Mouse (Mus musculus): ENCODE results near the gene Bahcc1. TPM values are rescaled to one million over a fixed set of nuclear protein-coding genes. Genes with fewer than 3 reads are reported as not detected.

The Bahcc1 gene
- total RNA-seq, 2 experiments from 2014 or later, result 20.6 to 21.3 TPM

GRCm38 (mm10) chr11:120315832-120316689 lies 83.3 kb downstream of the Bahcc1 start:
- no peak for TF ChIP-seq CTCF (IDR thresholded peaks at IDR 0.05)
- intact Hi-C loops (cut with DNase I), result no loop called here
- Histone ChIP-seq H3K4me3 (peak overlapping the region; percentile 52), H3K27ac (peak overlapping the region; percentile 96)
- peak; percentile 86 to 92 for DNase-seq (ENCODE audit: extremely low spot score in 1 of 2, low spot score in 2 of 2)

GRCm38 (mm10) chr11:120316690-120317254 lies 84.0 kb downstream of the Bahcc1 start:
- intact Hi-C loops (cut with DNase I), result no loop called here
- DNase-seq (ENCODE audit: extremely low spot score in 1 of 2, low spot score in 2 of 2), result no peak
- Histone ChIP-seq H3K27ac (peak overlapping the region; percentile 96), H3K4me3 (peak overlapping the region; percentile 52)
- no peak for TF ChIP-seq CTCF (IDR thresholded peaks at IDR 0.05)

DNA sequence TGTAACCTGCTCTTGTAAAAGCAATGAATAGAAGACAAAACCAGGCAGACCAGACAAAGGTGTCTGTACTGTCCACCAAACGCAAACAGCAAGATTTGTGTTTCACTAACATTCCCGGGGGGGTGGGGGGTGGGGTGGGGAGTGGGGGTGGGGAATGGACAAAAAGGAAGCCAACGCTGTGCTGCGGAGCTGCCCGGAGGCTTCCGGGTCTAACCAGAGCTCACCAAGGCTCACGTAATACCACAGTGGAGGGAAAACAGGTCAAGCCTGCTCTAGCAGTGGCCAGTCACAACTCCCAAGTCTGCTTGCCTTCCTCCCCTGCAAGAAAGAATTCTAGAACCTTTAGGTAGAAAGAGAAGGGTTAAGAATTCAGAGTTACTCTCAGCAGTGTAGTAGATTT lies 84.7 kb downstream of the Bahcc1 start:
- DNase-seq (ENCODE audit: extremely low spot score in 1 of 2, low spot score in 2 of 2), result no peak
- H3K4me3 ChIP-seq, result no peak overlapping the region
- TF ChIP-seq CTCF (IDR thresholded peaks at IDR 0.05), result no peak
- intact Hi-C loops (cut with DNase I), result no loop called here
- no peak overlapping the region for H3K27ac ChIP-seq

- intact Hi-C loops (cut with DNase I), result no loop called here
- H3K27ac ChIP-seq, result no peak overlapping the region
- DNase-seq (ENCODE audit: extremely low spot score in 1 of 2, low spot score in 2 of 2), result no peak
- no peak overlapping the region for H3K4me3 ChIP-seq
- no peak for TF ChIP-seq CTCF (IDR thresholded peaks at IDR 0.05)
Measured at GRCm38 (mm10) chr11:120319310-120319709, 86.6 kb downstream of the Bahcc1 start.

- intact Hi-C loops (cut with DNase I), result no loop called here
- H3K4me3 ChIP-seq, result no peak overlapping the region
- no peak for TF ChIP-seq CTCF (IDR thresholded peaks at IDR 0.05)
- no peak for DNase-seq (ENCODE audit: extremely low spot score in 1 of 2, low spot score in 2 of 2)
- H3K27ac ChIP-seq, result no peak overlapping the region
Measured at GRCm38 (mm10) chr11:120320156-120320555, 87.4 kb downstream of the Bahcc1 start.

DNA sequence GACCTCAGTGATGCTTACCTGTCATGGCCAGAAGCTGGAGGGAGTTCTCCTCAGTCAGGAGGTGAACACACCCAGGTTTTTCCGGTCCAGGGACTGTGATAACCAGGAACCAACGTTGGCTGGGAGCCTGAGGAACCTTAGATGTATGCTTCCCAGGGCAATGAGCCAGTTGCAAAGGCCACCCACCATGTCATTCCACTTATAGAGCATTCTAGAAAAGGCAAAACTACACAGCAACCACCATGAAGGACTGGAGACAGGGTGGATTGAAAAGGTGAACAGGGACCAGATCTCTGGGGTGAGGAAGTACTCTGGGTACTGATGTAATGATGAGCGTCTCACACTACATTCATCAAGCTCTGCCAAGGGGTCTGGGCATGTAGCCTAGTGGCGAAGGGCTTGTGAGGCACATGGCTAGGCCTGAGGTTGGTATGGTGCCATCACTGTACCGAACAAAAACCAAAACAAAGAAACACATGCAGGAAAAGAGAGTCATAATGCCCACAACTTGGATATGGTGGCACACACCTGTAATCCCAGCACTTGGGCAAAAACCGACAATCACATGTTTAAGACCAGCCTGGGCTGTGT lies 102.8 kb downstream of the Bahcc1 start:
- no peak overlapping the region for H3K4me3 ChIP-seq
- DNase-seq (ENCODE audit: extremely low spot score in 1 of 2, low spot score in 2 of 2), result no peak
- TF ChIP-seq CTCF (IDR thresholded peaks at IDR 0.05), result no peak
- intact Hi-C loops (cut with DNase I), result no loop called here
- H3K27ac ChIP-seq, result no peak overlapping the region

DNA sequence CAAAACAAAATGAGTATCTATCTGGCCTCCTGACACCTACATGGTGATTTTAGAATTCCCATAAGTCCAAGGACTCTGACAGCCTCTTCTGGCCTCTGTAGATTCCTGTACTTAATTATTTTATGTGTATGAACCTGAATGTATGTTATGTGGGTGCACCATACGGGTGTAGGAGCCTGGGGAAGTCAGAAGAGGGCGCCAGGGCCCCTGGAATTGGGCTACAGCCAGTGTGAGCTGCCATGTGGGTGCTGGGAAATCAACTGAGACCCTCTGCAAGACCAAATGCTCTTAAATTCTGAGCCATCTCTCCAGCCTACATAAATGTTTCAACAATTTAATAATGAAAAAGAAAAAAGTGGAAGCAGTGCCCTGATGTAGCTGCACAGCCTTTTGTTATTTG lies 104.7 kb downstream of the Bahcc1 start:
- intact Hi-C loops (cut with DNase I), result no loop called here
- DNase-seq (ENCODE audit: extremely low spot score in 1 of 2, low spot score in 2 of 2), result no peak
- TF ChIP-seq CTCF (IDR thresholded peaks at IDR 0.05), result no peak
- Histone ChIP-seq H3K4me3 (no peak overlapping the region), H3K27ac (no peak overlapping the region)

GRCm38 (mm10) chr11:120338786-120339185 lies 106.0 kb downstream of the Bahcc1 start:
- no peak; the same call in 1 of the 2 replicates for TF ChIP-seq CTCF (IDR thresholded peaks at IDR 0.05)
- Histone ChIP-seq H3K4me3 (no peak overlapping the region), H3K27ac (no peak overlapping the region)
- intact Hi-C loops (cut with DNase I), result no loop called here
- no peak for DNase-seq (ENCODE audit: extremely low spot score in 1 of 2, low spot score in 2 of 2)

GRCm38 (mm10) chr11:120339978-120340513 lies 107.3 kb downstream of the Bahcc1 start:
- no peak overlapping the region for H3K4me3 ChIP-seq
- DNase-seq (ENCODE audit: extremely low spot score in 1 of 2, low spot score in 2 of 2), result no peak
- TF ChIP-seq CTCF (IDR thresholded peaks at IDR 0.05), result no peak
- intact Hi-C loops (cut with DNase I), result no loop called here
- no peak overlapping the region for H3K27ac ChIP-seq

DNA sequence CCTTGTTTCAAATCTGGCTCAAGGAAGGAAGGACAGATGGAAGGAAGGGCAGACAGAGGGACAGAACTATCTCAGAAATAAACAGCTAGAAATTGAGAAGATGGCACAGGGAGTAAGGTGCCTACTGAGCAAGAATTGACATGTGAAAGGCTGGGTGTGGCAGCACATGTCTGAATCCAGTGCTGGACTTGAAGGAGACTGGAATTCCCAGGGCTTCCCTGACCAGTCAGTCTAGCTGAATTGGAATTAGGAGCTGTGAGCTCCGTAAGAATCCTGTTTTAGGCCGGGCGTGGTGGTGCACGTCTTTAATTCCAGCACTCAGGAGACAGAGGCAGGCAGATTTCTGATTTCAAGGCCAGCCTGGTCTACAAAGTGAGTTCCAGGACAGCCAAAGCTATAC lies 108.9 kb downstream of the Bahcc1 start:
- Histone ChIP-seq H3K27ac (no peak overlapping the region), H3K4me3 (no peak overlapping the region)
- no peak for TF ChIP-seq CTCF (IDR thresholded peaks at IDR 0.05)
- intact Hi-C loops (cut with DNase I), result no loop called here
- no peak for DNase-seq (ENCODE audit: extremely low spot score in 1 of 2, low spot score in 2 of 2)

Small RNAs within 50 kb of the gene (microRNA-seq; reads per million reads assigned to microRNA genes)
- 0 reads per million in 2 experiments for gene Gm47297

Other genes with a start within 250 kb of the Bahcc1 start
- 100 to 1,000 TPM; 193 to 203 TPM for gene Aatk, start 185.8 kb upstream of the Bahcc1 start, total RNA-seq (2021)
- gene Cep131, start 146.1 kb upstream of the Bahcc1 start, total RNA-seq (2021), result 10 to 100 TPM; 33.8 to 37.1 TPM
- gene Tepsin, start 134.2 kb upstream of the Bahcc1 start, total RNA-seq (2021), result 10 to 100 TPM; 15.9 to 16.9 TPM
- gene Ndufaf8, start 134.0 kb upstream of the Bahcc1 start, total RNA-seq (2021), result 10 to 100 TPM; 33.7 to 38.6 TPM
- gene Slc38a10, start 81.6 kb upstream of the Bahcc1 start, total RNA-seq (2021), result 10 to 100 TPM; 81.0 to 82.4 TPM
- gene Actg1, start 115.6 kb downstream of the Bahcc1 start, total RNA-seq (2021), result 1,000 to 10,000 TPM; 1,100 to 1,129 TPM
- gene Fscn2, start 128.6 kb downstream of the Bahcc1 start, total RNA-seq (2021), result under 1 TPM in 1 of 2 experiments, not detected in 1; 0.25 TPM
- gene Faap100, start 145.8 kb downstream of the Bahcc1 start, total RNA-seq (2021), result 10 to 100 TPM; 16.1 to 17.6 TPM
- 10 to 100 TPM; 70.9 to 72.4 TPM for gene Nploc4, start 204.8 kb downstream of the Bahcc1 start, total RNA-seq (2021)
- 1 to 10 TPM in 1 of 2 experiments, not detected in 1; 3.8 TPM for gene Tspan10, start 209.7 kb downstream of the Bahcc1 start, total RNA-seq (2021)
- gene Pde6g, start 220.6 kb downstream of the Bahcc1 start, total RNA-seq (2021), result 1 to 10 TPM in 1 of 2 experiments, under 1 TPM in 1; 0.45 to 1.1 TPM
- gene Oxld1, start 225.1 kb downstream of the Bahcc1 start, total RNA-seq (2021), result 10 to 100 TPM; 13.8 to 15.8 TPM
- gene Ccdc137, start 225.2 kb downstream of the Bahcc1 start, total RNA-seq (2021), result 10 to 100 TPM; 28.4 to 28.5 TPM
- 10 to 100 TPM; 47.9 to 51.9 TPM for gene Arl16, start 234.7 kb downstream of the Bahcc1 start, total RNA-seq (2021)

All from left cerebral cortex, adult 2 months (tissue).